ENCODE assay signal across 18 mouse cellular contexts in the genomic region with DNA sequence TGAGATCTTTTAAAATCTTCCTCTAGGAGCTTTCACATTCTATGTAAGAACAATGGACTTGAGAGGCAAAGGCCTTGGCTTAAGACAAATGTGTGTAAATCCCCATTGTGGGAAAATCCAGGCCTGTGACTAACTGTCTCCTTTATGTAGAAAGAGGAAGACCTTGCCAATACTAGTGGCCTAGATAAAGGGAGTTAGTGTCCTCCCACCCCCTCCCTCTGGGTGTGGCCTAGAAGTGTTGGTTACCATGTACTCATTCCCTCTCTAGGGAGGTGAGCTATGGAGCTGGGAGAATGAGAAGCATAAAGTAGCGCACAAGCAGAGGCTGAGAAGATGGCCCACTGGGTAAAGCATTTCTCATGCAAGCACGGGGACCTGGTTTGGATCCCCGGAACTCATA.
"Had no signal": no experiment of that assay in that cellular context is flagged by ENCODE, and none has a peak within 500 bp of the region (broad histone marks: within the 10 kb centered on the region; RNA-seq: fewer than 3 reads in every experiment).

No protein-coding gene starts in this region.

- H3K27ac ChIP-seq: lung, embryonic 15.5 days; macrophage; midbrain, embryonic 13.5 days; midbrain, embryonic 15.5 days; neural tube, embryonic 12.5 days had no signal

- H3K4me2 ChIP-seq: lung, embryonic 15.5 days; midbrain, embryonic 11.5 days; midbrain, embryonic 13.5 days; midbrain, embryonic 15.5 days; neural tube, embryonic 12.5 days had no signal

- H3K9me3 ChIP-seq: lung, embryonic 15.5 days; midbrain, embryonic 13.5 days; midbrain, embryonic 15.5 days; neural tube, embryonic 12.5 days had no signal

- H3K4me1 ChIP-seq: lung, embryonic 15.5 days; megakaryocyte, embryonic 14.5 days; midbrain, embryonic 13.5 days; midbrain, embryonic 15.5 days; neural tube, embryonic 12.5 days had no signal

- H3K27me3 ChIP-seq: lung, embryonic 15.5 days; megakaryocyte, embryonic 14.5 days; midbrain, embryonic 13.5 days; midbrain, embryonic 15.5 days; neural tube, embryonic 12.5 days had no signal

- H3K36me3 ChIP-seq: lung, embryonic 15.5 days; midbrain, embryonic 13.5 days; midbrain, embryonic 15.5 days; neural tube, embryonic 12.5 days had no signal

- H3K9ac ChIP-seq: lung, embryonic 15.5 days; midbrain, embryonic 13.5 days; midbrain, embryonic 15.5 days; neural tube, embryonic 12.5 days had no signal

- DNase-seq: lung, adult 2 months; lung, postnatal 14 days; lung, postnatal 36 days; right cerebral cortex, adult 18-20 months; right cerebral cortex, postnatal 25 days; right cerebral cortex, postnatal 4 days; spleen, adult 18-20 months; thymus, adult 18-20 months; thymus, postnatal 14 days; thymus, postnatal 36 days had no signal

- H3K4me3 ChIP-seq: lung, embryonic 15.5 days; megakaryocyte, embryonic 14.5 days; midbrain, embryonic 13.5 days; midbrain, embryonic 15.5 days; neural tube, embryonic 12.5 days had no signal

- ATAC-seq: lung, postnatal 0 days; midbrain, embryonic 13.5 days; midbrain, embryonic 15.5 days had no signal
